Mouse (Mus musculus) CD4-positive, CD25-positive, alpha-beta regulatory T cell, adult 4 months (primary cell): ENCODE measurements around the gene Tmem246. TPM values are rescaled to one million over a fixed set of nuclear protein-coding genes. Genes with fewer than 3 reads are reported as not detected.
A peak's percentile ranks its signal among the peaks of the same experiment; 100 is the strongest.
"Not testable (repeated sequence)": the region's sequence is repeated elsewhere in the genome, so short reads cannot be mapped to it uniquely, and the experiment has no call there.

Source experiments
- ATAC-seq: one replicate; pipeline ENCODE4 v1.8.0; 2017
- polyA plus RNA-seq, 2 experiments: library from polyadenylated mRNA; unstranded; fragments of 100-300 nt; shearing (Covaris generic); gene quantifications; one replicate each; pipeline ENCODE4 v1.2.1; 2017

Gene Tmem246
- not detected for polyA plus RNA-seq

DNA sequence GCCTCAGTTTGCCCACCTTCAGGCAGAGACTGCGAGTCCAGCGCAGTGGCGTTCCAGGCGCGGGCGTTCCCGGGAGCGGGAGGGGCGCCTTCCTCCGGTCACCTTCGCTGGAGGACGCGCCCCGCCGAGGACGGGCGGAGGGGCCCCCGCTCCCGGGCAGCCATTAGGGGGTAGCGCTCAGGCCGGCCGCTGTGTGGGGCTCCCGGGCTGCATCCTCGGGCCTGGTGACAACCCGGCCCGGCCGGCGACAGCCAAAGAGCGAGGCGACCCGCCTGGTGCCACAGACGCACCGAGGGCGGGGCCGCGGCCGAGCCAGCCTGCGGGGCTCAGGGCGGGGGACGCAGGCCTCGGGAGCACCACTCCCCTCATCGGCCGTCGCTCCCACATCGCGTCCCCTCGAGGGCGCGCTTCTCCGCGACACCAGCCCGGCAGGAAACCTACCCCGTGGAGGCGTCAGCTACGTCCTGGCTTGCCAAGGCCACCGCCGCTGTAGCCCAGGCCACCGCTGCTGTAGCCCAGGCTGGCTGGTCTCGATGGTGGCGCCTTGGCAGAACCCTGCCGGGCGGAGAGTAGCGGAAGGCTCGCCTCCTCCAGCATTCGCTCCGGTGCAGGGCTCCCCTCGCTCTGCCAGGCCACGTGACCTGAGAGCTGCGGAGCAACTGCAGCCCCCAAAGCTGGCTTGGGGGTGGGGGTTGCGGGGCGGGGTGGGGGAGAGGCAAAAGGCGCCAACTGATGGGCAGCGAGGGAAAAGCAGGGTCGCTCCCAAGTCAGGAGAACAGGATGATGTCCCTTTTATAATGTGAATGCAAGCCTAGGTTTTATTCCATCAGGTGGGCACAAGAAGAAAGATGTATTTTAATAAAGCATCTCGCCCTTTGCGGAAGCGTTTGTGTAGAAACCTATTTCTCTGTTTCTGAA lies at the start of gene Tmem246:
Gene Tmem246, minus strand, starts transcription at position 694 of the 918 bp plus-strand sequence.
- no peak for ATAC-seq

DNA sequence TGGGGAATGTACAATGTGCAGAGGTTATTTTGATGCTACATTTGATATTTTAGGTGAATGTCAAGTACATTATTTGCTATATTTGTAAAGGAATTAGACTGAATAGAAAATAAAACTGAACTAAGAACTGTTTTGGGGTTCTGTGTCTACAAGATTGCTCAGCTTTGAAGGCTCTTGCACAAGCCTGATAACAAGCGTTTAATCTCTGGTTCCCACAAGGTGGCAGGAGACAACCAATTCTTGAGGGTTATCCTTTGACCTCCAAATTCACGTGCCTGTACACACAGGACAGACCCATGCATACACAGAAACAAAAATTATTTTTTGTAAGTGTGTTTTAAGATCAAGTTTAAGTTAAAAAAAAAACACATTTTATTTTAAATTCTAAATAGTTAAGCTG lies 42.2 kb upstream of the Tmem246 start:
- no peak for ATAC-seq

DNA sequence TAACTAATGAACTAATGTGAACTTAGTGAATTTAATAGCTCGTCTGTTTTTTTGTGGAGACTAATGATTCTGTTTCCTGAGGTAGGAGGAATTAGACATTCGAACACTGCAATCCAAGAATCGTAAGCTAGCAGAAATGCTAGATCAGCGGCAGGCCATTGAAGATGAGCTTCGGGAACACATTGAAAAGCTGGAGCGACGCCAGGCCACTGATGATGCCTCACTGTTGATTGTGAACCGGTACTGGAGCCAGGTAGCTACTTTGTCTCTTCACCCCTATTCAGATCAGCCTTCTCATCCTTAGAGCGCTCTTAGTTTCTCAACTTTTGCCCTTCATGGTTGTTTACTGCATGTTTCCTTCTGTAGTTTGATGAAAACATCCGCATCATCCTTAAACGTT lies 40.1 kb upstream of the Tmem246 start:
- no peak for ATAC-seq

DNA sequence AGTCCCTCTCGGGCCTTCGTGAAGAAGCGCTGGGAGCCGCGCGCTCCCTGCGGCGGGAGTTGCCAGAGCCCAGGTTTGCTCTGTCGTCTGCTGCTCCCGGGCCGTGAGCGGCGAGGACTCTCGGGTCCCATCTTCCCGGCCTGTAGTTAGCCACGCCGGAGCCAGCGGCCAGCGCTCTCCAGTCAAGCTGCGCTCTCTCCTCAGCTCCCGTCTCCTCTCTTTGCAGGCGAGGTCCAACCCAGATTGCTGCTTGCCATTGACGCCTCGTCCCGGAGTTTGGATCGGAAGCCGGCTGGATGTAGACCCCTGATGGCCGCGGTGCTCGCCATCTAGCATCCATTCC lies 34.4 kb upstream of the Tmem246 start:
- peak; percentile 48 for ATAC-seq

DNA sequence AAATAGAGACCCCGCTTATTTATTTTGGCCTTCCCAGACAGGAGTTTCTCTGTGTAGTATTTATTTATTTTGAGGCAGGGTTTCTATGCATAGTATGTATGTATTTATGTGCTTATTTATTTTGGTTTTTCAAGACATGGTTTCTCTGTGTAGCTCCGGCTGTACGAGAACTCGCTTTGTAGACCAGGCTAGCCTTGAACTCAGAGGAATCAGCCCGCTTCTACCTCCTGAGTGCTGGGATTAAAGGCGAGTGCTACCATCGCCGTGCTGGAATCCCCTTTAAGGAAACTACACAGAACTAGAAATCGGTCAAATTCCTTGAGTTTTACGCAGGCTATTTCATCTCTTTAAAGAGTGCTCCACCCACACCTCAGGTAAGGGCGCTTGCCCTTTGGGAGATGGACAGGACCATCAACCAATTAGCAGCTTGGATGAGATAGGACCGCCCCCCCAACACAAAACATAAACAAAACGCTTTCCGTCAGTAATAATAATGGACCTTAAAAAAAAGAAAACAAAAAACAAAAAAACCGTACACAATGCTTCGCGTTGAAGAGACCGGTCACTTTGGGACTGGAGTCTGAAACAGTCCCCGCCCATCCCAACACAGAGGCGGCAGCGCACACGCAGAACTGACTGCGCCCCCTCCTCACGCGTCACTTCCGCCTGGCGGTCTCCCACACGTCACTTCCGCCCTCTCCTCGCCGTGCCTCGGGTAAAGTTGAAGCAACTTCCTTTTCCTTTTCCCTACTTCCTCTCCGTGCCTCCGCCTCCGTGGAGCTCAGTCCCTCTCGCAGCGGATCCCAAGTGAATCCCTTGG lies 33.9 kb upstream of the Tmem246 start, which contains the start of gene Rnf20:
Gene Rnf20, plus strand, starts transcription at position 688 of the 820 bp plus-strand sequence.
- peak; percentile 87 for ATAC-seq

DNA sequence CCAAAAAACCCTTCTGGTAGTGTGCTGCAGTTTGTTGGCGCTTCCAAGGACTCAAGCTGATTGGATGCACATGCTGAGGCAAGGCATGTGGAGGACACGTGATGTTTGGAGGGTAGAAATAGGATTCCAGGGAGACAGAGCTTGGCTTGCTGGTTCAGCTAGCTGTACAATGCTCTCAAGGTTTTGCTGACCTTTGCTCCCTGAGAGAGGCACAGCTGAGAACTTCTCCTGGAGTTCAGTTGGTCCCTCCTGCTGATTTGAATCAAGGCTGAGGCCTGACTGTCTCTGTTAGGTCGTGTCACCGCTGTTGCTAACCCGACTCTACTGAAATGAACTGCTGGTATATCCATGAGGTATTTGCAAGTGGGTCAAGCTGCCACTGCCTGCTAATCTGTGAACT lies 31.3 kb upstream of the Tmem246 start:
- no peak for ATAC-seq

DNA sequence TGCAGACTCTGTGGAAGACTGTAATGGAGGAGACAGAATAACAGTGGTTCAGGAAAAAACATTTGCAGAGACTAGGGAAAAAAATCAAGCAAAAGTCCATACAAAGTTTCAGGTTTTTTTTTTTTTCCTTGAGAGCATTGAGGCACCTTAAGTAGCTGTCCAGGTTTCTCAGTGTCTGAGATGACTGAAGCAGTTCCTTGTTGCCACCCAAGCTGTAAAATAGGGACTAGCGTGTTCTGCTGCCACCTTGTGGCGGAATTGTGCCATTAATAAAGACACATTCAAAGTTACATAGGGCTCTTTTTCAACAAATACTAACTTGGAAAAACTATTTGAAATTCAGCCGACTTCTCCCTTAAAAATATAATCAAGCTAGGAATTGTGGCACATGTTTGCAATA lies 29.3 kb upstream of the Tmem246 start:
- ATAC-seq, result peak; percentile 28

DNA sequence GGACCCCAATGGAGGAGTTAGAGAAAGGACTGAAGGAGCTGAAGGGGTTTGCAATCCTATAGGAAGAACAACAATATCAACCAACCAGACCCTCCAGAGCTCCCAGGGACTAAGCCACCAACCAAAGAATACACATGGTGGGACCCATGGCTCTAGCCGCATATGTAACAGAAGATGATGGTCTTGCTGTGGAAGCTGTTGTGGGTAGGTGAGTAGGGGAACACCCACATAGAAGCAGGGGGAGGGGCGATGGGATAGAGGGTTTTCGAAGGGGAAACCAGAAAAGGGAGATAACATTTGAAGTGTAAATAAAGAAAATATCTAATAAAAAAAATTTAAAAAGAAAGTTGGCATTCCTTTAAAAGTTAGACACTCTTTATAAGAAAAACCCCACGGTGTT lies 27.3 kb upstream of the Tmem246 start:
- not testable (repeated sequence) for ATAC-seq

DNA sequence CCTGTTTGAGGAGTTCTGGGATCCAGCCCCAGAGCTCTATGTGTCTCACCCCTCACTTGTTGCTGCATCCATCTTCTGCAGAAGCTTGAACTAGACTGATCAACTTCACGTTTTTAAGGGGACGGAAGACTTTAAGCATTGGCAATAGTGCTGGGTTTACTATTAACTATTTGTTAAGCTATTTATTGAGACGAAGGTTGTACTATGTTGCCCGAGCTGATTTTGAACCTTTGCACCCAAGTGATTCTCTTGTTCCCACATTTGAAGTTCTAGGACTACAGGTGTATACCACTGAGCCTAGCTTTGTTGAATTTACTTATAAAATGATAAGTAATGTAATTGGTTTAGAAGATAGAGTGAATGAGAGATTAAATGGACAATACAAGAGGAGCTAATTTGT lies 26.2 kb upstream of the Tmem246 start:
- no peak for ATAC-seq

DNA sequence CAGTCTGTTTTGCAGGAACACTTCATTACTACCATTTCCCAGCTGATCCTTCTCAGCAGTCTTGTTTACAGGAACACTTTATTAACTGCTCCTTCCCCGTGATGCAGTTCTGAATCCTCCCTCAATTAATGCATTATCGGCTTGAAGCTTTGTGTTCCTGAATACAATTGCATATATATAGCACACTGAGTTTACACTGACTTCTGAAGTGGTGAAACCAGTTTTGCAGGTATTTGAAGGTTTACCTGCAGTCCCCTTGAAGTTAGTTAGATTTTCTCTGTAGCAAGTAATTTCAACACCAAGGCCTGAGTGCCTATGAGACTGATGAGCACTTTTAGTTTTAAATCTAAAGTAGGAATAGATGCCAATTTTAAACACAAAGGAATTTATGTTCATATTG lies 24.6 kb upstream of the Tmem246 start:
- ATAC-seq, result no peak

DNA sequence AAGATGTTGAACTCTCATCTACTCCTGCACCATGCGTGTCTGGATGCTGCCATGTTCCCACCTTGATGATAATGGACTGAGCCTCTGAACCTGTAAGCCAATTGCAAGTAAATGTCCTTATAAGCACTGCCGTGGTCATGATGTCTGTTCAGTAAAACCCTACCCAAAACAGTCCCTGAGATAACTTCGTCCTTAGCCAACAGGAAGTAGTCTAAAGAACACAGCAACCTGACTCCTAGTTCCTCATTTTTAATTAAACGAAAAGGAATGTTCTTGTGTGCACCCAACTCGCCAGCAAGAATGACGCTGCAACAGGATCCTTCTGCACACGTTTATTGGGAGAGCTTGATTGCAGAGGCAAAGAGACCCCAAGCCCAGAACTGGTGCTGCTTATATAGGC lies 22.2 kb upstream of the Tmem246 start:
- ATAC-seq, result not testable (repeated sequence)

DNA sequence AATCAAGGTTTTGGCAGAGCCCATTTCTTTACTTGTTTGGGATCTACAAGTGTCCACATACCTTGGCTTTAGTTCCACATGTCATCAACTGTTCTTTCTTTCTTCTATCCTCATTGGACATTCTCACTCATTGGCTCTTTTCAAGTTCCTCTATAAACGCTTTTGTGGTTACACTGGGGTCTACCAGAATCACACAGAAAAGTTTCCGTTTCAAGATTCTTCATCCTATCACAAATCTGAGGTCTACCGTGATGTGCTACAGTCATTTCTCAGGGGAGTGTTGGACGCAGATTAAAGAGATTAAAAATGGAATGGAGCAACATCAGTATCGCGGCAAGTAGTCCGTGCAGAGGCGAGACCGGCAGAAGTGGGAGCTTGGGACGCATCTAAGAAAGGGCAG lies 19.2 kb upstream of the Tmem246 start:
- ATAC-seq, result no peak

DNA sequence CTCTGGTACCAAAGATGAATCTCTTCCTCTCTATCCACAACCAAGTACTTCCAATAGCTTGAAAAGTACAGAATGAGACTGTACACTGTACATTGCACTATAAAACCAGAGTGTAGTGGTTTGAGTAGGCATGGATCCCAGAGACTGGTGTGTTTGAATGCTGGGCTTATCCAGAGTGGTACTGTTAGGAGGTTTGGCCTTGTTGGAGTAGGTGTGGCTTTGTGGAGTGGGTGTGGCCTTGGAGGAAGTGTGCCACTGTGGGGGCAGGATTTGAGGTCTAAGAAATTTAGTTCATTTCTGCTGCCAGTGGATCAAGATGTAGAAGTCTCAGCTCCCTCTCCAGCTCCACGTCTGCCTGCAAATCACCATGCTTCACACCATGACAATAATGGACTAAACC lies 7.8 kb upstream of the Tmem246 start:
- no peak for ATAC-seq

DNA sequence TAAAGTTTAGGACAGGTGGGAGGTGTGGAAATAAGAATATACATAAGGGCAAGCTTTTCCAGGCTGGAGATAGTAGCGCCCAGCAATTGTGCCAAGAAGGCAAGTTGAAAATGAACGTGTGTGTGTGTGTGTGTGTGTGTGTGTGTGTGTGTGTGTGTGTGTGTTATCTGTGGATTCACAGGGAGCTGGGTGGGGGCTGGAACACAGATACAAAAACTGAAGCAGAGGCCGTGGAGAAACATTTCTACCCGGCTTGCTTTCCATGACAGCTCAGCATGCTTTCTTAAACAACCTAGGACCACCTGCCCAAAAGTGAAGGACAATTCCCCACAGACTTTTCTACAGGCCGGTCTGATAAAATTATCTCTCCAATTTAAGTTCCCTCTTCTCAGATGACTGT lies 6.9 kb upstream of the Tmem246 start:
- ATAC-seq, result no peak

DNA sequence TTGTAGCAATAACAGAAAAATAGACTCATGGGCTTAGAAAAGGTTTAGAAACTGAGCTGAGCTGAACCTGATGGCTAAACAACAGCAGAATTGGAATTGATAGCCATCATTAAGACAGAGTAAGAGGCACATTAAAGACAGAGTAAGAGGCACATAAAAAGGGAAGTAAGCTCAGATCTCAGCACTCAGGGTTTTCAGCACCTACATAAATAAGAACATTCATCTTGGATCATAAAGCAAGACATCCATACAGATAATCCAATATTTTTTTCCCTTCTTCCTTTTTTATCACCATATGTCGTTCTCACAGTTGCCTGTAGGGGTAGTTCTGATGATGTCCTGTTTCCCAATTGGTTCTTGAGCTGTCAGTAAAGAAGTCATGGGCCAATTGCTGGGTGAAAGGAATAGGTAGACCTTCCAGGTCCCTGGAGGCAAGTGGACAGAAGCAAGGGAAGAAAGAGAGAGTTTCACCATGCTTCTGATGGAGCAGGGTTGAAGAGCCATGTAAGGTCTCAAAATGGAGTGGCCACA lies 6.4 kb upstream of the Tmem246 start:
- no peak for ATAC-seq

DNA sequence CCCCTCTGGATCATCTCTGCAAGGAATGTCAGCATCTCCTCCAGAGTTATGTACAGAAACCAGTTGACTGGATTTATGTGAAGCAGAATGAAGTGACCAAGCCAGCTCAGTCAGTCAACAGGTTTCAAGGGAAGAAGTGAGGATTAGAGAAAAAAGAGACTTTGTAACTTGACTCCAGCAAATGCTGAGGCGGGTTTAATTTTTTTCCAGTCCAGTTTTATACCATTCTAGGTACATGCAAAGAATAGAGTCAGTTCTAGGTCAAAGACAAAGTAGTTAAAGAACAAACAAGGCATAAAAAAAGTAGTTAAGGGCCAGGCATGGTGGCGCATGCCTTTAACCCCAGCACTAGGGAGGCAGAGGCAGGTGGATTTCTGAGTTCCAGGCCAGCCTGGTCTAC lies 5.5 kb upstream of the Tmem246 start:
- ATAC-seq, result no peak

DNA sequence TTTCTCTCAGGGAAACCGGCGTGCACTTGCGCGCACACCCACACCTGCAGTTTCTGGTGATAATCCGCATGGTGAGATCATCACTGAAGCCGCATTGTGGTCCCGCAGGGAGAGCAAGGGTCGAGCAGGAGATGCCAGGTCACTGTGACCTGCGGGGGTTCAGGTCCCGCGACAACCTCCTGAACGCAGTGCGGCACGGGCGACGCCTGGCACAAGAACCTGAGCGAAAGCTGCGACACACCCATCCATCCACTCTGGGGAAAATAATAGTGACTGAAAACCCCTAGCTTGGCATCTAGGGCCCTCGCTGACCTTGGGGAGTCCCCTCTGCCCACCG lies 862 bp downstream of the Tmem246 start:
- ATAC-seq, result no peak

DNA sequence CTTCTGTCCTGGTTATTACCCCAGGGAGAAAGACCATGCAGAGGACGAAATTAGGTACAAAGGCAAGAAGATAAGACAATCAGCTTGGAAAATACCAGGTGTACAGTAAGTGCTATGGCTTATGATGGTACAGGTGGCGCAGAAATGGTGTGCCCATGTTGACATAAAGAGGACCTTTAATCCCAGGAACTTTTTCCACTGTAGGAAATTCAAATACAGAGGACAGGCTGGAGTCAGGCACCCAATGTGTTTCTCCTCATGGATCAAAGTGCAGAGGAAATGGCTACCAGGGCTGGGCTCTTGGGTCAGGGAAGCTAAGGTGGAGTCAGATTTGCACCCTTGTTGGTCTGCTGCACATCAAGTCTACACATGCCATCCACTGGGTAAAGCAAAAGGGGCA lies 7.5 kb downstream of the Tmem246 start:
- no peak for ATAC-seq

DNA sequence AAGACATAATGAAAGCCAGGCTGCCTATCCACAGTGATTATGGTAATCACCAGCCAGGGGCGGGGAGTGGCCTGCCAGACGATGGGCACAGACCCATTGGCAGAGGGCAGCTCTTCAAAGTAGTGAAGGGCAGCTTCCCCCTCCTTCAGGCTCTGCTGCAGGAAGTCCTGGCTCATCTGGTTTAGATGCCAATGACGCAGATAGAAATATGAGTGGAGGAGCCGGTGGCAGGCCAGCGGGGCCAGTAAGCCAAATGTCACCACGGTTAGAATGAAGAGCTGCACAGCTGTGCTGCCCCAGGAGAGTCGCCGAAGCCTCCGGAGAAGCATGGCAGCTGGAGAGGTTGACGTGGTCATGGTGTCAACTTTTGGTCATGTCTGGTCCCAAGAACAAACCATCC lies 10.9 kb downstream of the Tmem246 start:
- no peak for ATAC-seq

DNA sequence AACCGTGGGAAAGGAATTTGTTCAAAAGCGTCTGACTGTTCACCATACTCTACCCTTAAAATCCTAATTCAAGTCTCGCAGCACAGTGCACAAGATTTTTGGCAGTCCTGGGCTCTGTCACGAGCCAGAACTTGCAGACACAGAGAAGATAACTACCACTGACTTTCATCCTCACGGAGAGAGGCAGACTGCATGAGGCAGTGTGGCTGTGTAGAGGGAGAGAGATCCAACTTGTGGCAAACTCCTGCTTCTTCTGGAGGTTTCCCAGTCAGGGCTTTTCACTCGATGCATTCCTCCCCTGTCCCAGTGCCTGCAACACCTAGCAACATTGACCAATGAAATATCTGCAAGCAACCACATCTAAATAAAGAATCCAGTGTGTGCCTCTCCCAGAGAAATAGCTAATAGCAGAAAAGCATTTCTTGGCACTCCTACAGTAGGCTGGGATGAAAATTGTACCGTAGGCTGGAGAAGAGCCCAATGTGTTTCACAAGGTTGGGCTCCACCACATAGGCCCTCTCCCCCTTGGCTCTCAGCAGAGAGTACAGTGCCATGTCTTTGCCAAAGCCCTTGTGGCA lies 12.1 kb downstream of the Tmem246 start:
- ATAC-seq, result no peak

DNA sequence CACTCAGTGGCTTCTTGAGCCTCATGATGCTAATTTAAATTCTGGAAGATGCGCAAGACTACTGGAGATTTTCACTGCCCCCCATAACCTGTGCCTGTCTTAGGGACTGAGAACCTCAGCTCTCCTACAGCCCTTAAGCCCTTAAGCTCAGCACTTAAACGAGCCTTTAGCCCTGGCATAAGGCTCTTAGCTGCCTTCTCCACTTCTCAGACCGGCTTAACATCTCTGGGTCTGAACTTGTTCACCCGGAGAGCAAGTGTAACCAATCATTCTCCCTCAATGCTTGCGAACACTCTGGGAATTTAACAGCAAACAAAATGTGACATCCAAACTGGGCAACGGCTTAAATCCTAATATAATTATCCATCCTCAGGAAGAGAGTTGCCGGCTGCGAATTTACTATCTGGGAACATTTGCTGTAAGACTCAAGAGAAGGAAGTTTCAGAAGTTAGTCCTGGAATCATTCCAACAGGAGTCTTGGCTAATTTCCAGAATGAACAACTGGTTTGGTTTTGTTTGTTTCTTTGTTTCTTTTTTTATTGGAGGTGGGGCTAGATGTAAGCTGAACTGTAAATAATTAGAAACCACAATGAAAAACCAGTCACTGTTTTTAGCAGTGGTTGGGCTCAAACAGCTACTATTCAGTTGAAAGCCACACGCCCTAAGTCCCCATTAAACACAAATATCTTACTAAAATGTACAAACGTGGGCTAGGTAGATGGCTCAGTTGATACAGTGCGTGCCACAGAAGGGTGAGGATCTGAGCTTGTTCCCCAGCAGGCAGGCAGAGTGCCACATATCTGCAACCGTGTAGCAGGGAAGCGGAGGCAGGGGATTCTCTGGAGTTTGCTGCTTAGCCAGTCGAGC lies 13.5 kb downstream of the Tmem246 start:
- ATAC-seq, result no peak

DNA sequence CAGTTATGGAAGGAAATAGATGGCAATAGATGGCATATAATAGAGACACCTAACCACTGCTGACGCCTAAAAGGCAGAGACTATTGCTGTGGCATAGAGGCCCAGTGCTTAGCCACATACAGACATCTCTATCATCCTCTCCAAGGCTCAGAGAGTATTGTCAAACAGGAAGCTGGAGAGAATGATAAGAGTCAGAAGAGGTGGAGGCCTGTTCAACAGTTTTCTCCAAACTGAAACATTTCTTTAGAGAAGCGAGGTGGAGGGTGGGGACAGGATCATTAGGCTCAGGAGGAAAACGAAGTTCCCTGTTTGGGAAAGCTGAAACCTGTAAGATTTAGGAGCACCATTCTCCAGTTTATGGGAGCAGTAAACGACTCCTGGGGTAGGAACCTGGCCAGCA lies 16.4 kb downstream of the Tmem246 start:
- no peak for ATAC-seq
